Mouse (Mus musculus) right cerebral cortex, postnatal 14 days (tissue): ENCODE results near the gene Tdp2.

Source experiments
- DNase-seq: peaks from one replicate; pipeline ENCODE4 v3.0.0; 2022

Gene Tdp2

GRCm38 (mm10) chr13:24882411-24882810 is 50.9 kb downstream of the Tdp2 start:
- DNase-seq: no peak

DNA sequence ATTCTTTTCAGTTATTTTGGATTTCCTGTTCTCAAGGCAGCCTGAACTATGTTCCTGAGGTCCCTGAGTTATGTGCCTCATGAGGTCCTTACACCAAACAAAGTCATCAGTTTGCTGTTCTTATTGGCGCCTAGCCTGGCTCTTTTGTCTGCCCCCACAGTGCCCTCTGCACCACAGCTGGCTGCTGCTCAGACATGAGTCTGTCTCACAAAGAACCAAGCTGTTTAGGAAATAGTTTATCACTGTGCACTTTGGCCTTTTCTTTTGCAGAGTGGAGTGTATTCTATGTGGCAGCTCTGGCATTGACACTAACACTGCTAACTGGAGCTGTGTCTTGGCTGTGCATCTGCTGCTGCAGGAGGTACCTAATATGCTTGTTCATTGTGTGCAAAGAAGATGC is 58.1 kb downstream of the Tdp2 start:
- no peak for DNase-seq
